Mouse (Mus musculus): ENCODE results near the gene Gramd1c.

DNA sequence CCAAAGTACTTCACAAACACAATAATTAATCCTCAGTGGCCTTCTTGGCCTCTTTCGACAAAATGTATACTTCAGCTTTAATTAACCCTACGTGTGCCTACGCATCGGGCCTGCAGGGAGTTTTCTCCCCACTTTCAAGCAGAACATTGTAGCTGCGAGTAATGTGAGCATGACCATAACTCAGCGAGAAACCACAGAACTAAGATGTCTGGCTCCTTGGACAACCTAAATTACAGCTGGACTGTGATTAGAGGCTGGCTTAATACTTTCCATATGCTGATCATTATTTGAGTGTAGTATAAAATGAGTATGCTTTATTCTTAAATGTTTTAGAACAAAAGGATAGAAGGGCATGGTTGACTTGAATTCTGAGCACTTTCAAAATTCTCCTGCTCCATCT lies 9.9 kb downstream of the Gramd1c start:
- TF ChIP-seq TAL1 (IDR thresholded peaks at IDR 0.05; ENCODE audit: low read length) (no peak), GATA1 (IDR thresholded peaks at IDR 0.05; ENCODE audit: low read length) (no peak)
